Mouse (Mus musculus): ENCODE measurements at regions not wholly inside any gene's neighbourhood (a gene's known extent, or its start where the extent isn't known, plus 50 kb on each side); places are given as distances from the start of the nearest gene placed in this dataset.

DNA sequence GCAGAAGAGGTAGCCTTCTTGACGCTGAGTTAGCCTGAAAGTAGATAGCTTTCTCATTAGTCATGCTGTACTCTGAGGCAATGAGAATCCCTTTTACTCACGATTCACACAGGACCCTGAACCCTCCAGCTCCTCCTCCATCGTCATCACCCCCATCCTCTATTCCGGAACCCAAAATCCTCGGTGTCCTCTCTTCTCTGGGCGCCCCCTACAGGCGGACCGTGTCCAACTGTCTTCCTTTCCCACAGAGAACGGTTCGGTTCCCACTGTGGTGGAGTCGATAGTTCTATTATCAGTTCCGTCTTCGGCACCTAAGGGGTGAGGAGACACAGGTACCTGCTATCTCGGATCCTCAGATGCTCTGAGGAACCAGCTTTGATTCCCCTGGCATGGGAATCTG is 130.2 kb downstream of the Phlda1 start:
- TF ChIP-seq CTCF (conservative IDR thresholded peaks at IDR 0.05 in 1 of 2, IDR thresholded peaks at IDR 0.05 in 1 of 2; ENCODE audit: low read depth in 2 of 2, low read length in 2 of 2) (peak; percentile 27 to 60; a peak in 3 of 4 replicates), GABPA (IDR thresholded peaks at IDR 0.05; ENCODE audit: insufficient replicate concordance, low read depth, low read length) (no peak), POLR2A (IDR thresholded peaks at IDR 0.05; ENCODE audit: low read depth, low read length) (no peak), POLR2AphosphoS2 (IDR thresholded peaks at IDR 0.05; ENCODE audit: low read depth, low read length) (no peak), MYC (IDR thresholded peaks at IDR 0.05; ENCODE audit: low read depth, low read length) (no peak), EP300 (IDR thresholded peaks at IDR 0.05; ENCODE audit: low read length) (no peak), JUND (conservative IDR thresholded peaks at IDR 0.05; ENCODE audit: low read depth, low read length) (no peak), MEF2A (IDR thresholded peaks at IDR 0.05; ENCODE audit: borderline replicate concordance, low read depth, low read length) (no peak), JUN (IDR thresholded peaks at IDR 0.05; ENCODE audit: insufficient read depth, low read depth, low read length) (no peak)
